Mouse (Mus musculus) CH12.LX (cell line): ENCODE results near the gene Ints1.

Experiments
- CTCF ChIP-seq, 2 experiments: IDR thresholded peaks in 1 of 2; conservative IDR thresholded peaks in 1 of 2; 2 replicates each; pipeline ENCODE4 v1.5.1; 2011 to 2012; ENCODE audit warnings: low read depth in 2 of 2, low read length in 2 of 2, improper control_type of control experiment in 1 of 2, inconsistent platforms in 1 of 2, mild to moderate bottlenecking in 1 of 2, moderate library complexity in 1 of 2
- E2F4 ChIP-seq: IDR thresholded peaks from 2 replicates; pipeline ENCODE4 v1.6.1; 2011; ENCODE audit warnings: low read depth, low read length, improper control_type of control experiment; ENCODE audit not compliant: insufficient replicate concordance
- ELF1 ChIP-seq: IDR thresholded peaks from 2 replicates; pipeline ENCODE4 v1.6.1; 2014; ENCODE audit warnings: low read depth, mild to moderate bottlenecking, inconsistent platforms, low read length, improper control_type of control experiment
- EP300 ChIP-seq: IDR thresholded peaks from 2 replicates; pipeline ENCODE4 v1.6.1; 2011; ENCODE audit warnings: low read length, improper control_type of control experiment
- GABPA ChIP-seq: IDR thresholded peaks from 2 replicates; pipeline ENCODE4 v1.6.1; 2012; ENCODE audit warnings: low read depth, low read length, improper control_type of control experiment, inconsistent platforms; ENCODE audit not compliant: insufficient replicate concordance
- MAFK ChIP-seq: IDR thresholded peaks from 2 replicates; pipeline ENCODE4 v1.6.1; 2011; ENCODE audit warnings: low read length, improper control_type of control experiment; ENCODE audit not compliant: insufficient replicate concordance
- PAX5 ChIP-seq: IDR thresholded peaks from 2 replicates; pipeline ENCODE4 v1.6.1; 2012; ENCODE audit warnings: low read length, inconsistent platforms, mixed read lengths
- POLR2A ChIP-seq: IDR thresholded peaks from 2 replicates; pipeline ENCODE4 v1.6.1; 2011; ENCODE audit warnings: low read depth, mild to moderate bottlenecking, improper control_type of control experiment, low read length
- RCOR1 ChIP-seq: conservative IDR thresholded peaks from 2 replicates; pipeline ENCODE4 v1.6.1; 2012; ENCODE audit warnings: low read depth, mild to moderate bottlenecking, inconsistent platforms, low read length, improper control_type of control experiment
- SIN3A ChIP-seq: IDR thresholded peaks from 2 replicates; pipeline ENCODE4 v1.6.1; 2012; ENCODE audit warnings: low read length, improper control_type of control experiment, inconsistent platforms
- TBP ChIP-seq: conservative IDR thresholded peaks from 2 replicates; pipeline ENCODE4 v1.6.1; 2011; ENCODE audit warnings: low read depth, low read length, improper control_type of control experiment
- TCF12 ChIP-seq: IDR thresholded peaks from 2 replicates; pipeline ENCODE4 v1.6.1; 2014; ENCODE audit warnings: low read depth, mild to moderate bottlenecking, inconsistent platforms, low read length, improper control_type of control experiment
- UBTF ChIP-seq: IDR thresholded peaks from 2 replicates; pipeline ENCODE4 v1.6.1; 2012; ENCODE audit warnings: low read depth, mild to moderate bottlenecking, inconsistent platforms, low read length, improper control_type of control experiment, moderate library complexity
- ZNF384 ChIP-seq: IDR thresholded peaks from 2 replicates; pipeline ENCODE4 v1.6.1; 2012; ENCODE audit warnings: low read depth, low read length, improper control_type of control experiment, inconsistent platforms

DNA sequence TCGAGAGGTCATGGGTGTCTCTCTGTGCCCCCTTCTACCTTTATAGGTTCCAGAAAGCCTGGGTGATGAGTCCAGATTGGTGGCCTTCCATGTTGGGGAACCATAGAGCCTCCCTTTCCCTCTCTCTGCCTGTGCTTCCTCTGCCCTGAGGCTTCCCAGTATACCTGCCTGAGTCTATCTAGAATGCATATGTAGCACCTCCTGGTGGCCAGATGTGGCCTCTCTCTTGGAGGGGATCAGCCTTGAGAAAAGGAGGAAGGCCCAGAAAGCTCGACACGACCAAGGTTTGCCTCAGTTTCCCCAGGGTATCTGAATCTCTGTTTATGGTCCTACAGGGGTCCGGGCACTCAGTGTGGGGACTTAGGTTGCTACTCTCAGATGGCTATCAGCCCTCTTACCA lies 43.3 kb upstream of the Ints1 start:
- TF ChIP-seq CTCF (conservative IDR thresholded peaks at IDR 0.05 in 1 of 2, IDR thresholded peaks at IDR 0.05 in 1 of 2; ENCODE audit: low read depth in 2 of 2, low read length in 2 of 2), result peak; percentile 47 to 76; a peak in 3 of 4 replicates
- TF ChIP-seq GABPA, result no peak
- no peak for TF ChIP-seq EP300
- no peak for TF ChIP-seq PAX5
- TF ChIP-seq POLR2A, result no peak
- TF ChIP-seq TCF12, result no peak
- no peak for TF ChIP-seq MAFK
- no peak for TF ChIP-seq RCOR1
- TF ChIP-seq ZNF384, result no peak
- no peak for TF ChIP-seq TBP
- TF ChIP-seq UBTF, result no peak
- TF ChIP-seq SIN3A, result no peak
- no peak for TF ChIP-seq ELF1
- no peak for TF ChIP-seq E2F4
